Mouse (Mus musculus) heart, embryonic 15.5 days (tissue): ENCODE data around the gene Spic. TPM values are rescaled to one million over a fixed set of nuclear protein-coding genes. Genes with fewer than 3 reads are reported as not detected.

ENCODE experiments used
- ATAC-seq: fragments of 200-750 bp; cut with Nextera tagmentation; replicated peaks from 2 replicates; pipeline ENCODE4 v1.8.0; 2017; ENCODE audit warnings: low read depth, moderate TSS enrichment; ENCODE audit not compliant: insufficient number of reproducible peaks, insufficient read depth, low FRiP score
- H3K27ac ChIP-seq: fragments of 300-500 bp; sonication (generic); 2 replicates; pipeline ENCODE4 v1.5.1; 2015; ENCODE audit warnings: mild to moderate bottlenecking, inconsistent platforms
- H3K27me3 ChIP-seq: fragments of 300-500 bp; sonication (generic); 2 replicates; pipeline ENCODE4 v1.6.1; 2015; ENCODE audit warnings: inconsistent platforms
- H3K36me3 ChIP-seq: fragments of 300-500 bp; sonication (generic); 2 replicates; pipeline ENCODE4 v1.6.1; 2015; ENCODE audit warnings: mild to moderate bottlenecking, inconsistent platforms
- H3K4me1 ChIP-seq: fragments of 300-500 bp; sonication (generic); replicated peaks from 2 replicates; pipeline ENCODE4 v1.6.1; 2015; ENCODE audit warnings: inconsistent platforms
- H3K4me2 ChIP-seq: fragments of 300-500 bp; sonication (generic); 2 replicates; pipeline ENCODE4 v1.6.1; 2015; ENCODE audit warnings: inconsistent platforms, mild to moderate bottlenecking, moderate library complexity
- H3K4me3 ChIP-seq: fragments of 300-500 bp; sonication (generic); 2 replicates; pipeline ENCODE4 v1.5.1; 2015; ENCODE audit warnings: mild to moderate bottlenecking, inconsistent platforms
- H3K9ac ChIP-seq: fragments of 300-500 bp; sonication (generic); 2 replicates; pipeline ENCODE4 v1.6.1; 2015; ENCODE audit warnings: mild to moderate bottlenecking, inconsistent platforms
- H3K9me3 ChIP-seq: fragments of 300-500 bp; sonication (generic); replicated peaks from 2 replicates; pipeline ENCODE4 v1.6.1; 2016; ENCODE audit warnings: inconsistent platforms
- WGBS: fragments of 180-500 bp; shearing (Covaris S2); methylation state at CpG from one replicate; pipeline ENCODE4 v1.1.7; 2015; ENCODE audit warnings: mixed read lengths; 5-methylcytosine and 5-hydroxymethylcytosine counted together
- polyA plus RNA-seq: library from polyadenylated mRNA; unstranded; fragments of >200 nt; fragmentation: Nextera tagmentation; extraction: Ambion mirVana; gene quantifications from 2 replicates; pipeline ENCODE4 v1.2.1, GENCODE M21; 2015

Gene Spic
- polyA plus RNA-seq, 1 experiment from 2014 or later = 0.40 TPM

DNA sequence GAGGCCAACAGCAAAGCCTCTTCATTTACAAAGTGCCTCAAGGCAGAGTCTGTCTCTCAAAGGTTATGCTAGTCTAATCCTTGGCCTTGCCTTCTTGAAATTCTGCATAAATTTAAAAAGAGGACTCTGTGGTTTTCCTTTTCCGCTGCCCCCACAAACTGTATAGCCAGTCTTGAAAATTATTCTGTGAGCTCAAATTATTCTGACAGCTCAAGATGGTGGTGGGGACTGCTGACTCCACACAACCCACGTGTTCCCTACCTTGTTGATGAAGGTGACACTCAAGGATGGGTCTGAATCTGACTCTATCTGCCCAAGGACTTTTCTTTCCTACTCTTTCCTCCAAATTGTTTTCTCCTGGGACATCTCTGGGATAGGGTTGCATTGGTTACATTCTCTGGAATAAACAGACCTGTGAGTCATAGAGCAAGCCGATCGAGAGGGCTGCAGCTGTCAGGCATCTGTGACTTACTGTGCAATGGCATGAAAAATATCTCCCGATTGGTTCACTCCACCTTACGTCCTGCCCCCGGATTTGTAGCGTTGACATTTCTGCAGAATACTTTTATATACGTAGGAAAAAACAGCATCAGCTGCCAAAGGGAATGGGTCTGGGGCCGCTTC, 53.4 kb downstream of the Spic start:
- no peak overlapping the region for H3K4me2 ChIP-seq
- H3K9ac ChIP-seq = no peak overlapping the region
- no peak overlapping the region for H3K4me3 ChIP-seq
- H3K9me3 ChIP-seq = no peaks in the 10 kb centered on the region
- no peaks in the 10 kb centered on the region for H3K4me1 ChIP-seq
- no peak overlapping the region for H3K27ac ChIP-seq
- 66% methylated on average over 10 of the region's 10 CpGs for WGBS
- peaks cover 11% of the 10 kb centered on the region for H3K27me3 ChIP-seq
- H3K36me3 ChIP-seq = no peaks in the 10 kb centered on the region
- no peak for ATAC-seq

DNA sequence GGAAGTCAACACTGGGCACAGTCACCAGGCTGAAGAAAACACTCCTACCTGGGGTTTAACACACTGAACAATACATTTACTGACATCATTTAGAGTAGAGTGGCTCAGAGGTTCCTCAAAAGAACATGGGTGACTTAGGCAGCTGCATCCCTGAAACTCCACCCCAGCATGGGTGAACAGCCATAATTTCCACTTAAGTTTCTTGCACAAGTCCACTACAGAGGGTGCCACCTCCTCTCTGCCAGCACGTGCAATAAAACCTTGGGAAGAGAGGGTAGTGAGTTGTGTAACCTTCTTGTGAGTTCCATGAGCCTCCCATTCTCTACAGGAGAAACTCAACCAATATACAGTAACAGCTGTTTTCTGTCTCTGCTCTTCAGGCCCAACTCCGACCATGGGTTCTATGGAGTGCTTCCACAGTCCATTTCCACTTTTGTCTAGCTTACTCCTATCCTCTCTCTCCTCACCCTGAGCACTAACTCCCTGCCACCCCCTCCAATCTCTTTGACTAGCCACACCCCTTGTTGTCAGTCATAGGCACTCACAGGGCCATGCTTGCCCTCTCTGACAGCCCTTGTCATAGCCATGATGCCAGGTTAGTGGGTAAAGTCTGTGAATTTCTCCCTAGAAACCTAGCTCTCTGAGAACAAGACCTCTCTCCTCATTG, 54.0 kb downstream of the Spic start:
- no peak for ATAC-seq
- Histone ChIP-seq H3K4me1 (no peaks in the 10 kb centered on the region), H3K27ac (no peak overlapping the region), H3K4me3 (no peak overlapping the region), H3K9me3 (no peaks in the 10 kb centered on the region), H3K4me2 (no peak overlapping the region), H3K9ac (no peak overlapping the region), H3K36me3 (no peaks in the 10 kb centered on the region), H3K27me3 (peaks cover 14% of the 10 kb centered on the region)
- WGBS = 74% methylated on average over 2 of the region's 2 CpGs

DNA sequence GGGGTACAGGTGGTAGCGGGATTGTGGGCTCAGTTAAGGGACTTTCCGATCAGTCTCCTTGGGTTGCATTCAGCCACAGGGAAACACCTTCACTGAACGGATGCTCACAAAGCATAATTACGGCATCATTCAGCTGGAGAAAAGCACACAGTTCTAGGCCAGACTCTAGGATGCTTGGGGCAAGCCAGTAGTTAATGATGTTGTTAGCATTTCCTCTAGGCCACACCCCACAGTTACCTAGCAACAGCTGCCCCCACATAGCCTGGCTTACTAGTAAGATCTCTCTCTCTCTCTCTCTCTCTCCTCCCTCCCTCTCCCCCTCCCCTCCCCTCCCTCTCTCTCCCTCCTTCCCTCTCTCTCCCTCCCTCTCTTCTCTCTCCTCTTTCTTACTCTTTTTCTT, 57.8 kb downstream of the Spic start:
- WGBS = 77% methylated on average over 4 of the region's 4 CpGs
- no peak overlapping the region for H3K4me2 ChIP-seq
- no peak for ATAC-seq

DNA sequence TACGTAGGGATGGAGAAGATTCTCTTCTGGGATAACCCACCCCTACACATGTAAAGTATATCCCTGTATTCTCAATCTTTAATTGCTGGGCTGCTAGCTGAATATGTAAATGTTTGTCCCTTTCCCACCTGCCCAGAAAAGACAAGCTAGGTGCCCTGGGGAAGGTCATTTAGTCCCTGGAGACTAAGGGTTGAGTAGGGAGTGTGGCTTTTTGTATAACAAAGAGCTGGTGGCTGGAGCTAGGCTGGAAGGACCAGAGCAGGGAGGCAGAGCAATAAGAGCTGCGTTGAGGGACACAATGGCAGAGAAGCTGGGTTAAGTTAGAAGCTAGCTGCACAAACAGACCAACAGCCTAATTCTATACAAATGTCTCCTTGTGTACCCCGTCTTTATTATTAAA, 58.6 kb downstream of the Spic start:
- 81% methylated on average over 3 of the region's 3 CpGs for WGBS
- H3K4me2 ChIP-seq = no peak overlapping the region
- H3K36me3 ChIP-seq = no peaks in the 10 kb centered on the region
- no peak for ATAC-seq
- peaks cover 12% of the 10 kb centered on the region for H3K27me3 ChIP-seq
- H3K4me1 ChIP-seq = peaks cover 13% of the 10 kb centered on the region
- H3K27ac ChIP-seq = no peak overlapping the region
- no peak overlapping the region for H3K9ac ChIP-seq
- H3K9me3 ChIP-seq = no peaks in the 10 kb centered on the region
- no peak overlapping the region for H3K4me3 ChIP-seq

More for the DNA sequence above, 57.8 kb downstream of the Spic start:
- Histone ChIP-seq H3K9me3 (no peaks in the 10 kb centered on the region), H3K4me3 (no peak overlapping the region), H3K27me3 (peaks cover 14% of the 10 kb centered on the region), H3K4me1 (peaks cover 13% of the 10 kb centered on the region), H3K9ac (no peak overlapping the region), H3K36me3 (no peaks in the 10 kb centered on the region), H3K27ac (no peak overlapping the region)

Other genes starting within 250 kb of the Spic start
- 0.16 and 0.35 TPM in 2 replicates for gene Sycp3, start 225.4 kb downstream of the Spic start, polyA plus RNA-seq
- 38.3 and 46.9 TPM in 2 replicates for gene Chpt1, start 180.9 kb downstream of the Spic start, polyA plus RNA-seq
- gene Mybpc1, start 79.9 kb downstream of the Spic start, polyA plus RNA-seq = 3.3 and 4.5 TPM in 2 replicates
- 131 and 143 TPM in 2 replicates for gene Arl1, start 45.8 kb upstream of the Spic start, polyA plus RNA-seq
- 7.1 and 9.5 TPM in 2 replicates for gene Utp20, start 141.8 kb upstream of the Spic start, polyA plus RNA-seq
- 0.03 and 0.08 TPM in 2 replicates for gene Slc5a8, start 201.0 kb upstream of the Spic start, polyA plus RNA-seq